Mouse (Mus musculus) gastrocnemius, adult 18-20 months (tissue): ENCODE data around the gene Asic1. TPM values are rescaled to one million over a fixed set of nuclear protein-coding genes. Genes with fewer than 3 reads are reported as not detected.
A peak's percentile ranks its signal among the peaks of the same experiment; 100 is the strongest.
"Not testable (repeated sequence)": the region's sequence is repeated elsewhere in the genome, so short reads cannot be mapped to it uniquely, and the experiment has no call there.

ENCODE experiments used
- DNase-seq: peaks from one replicate; pipeline ENCODE4 v3.0.0; 2021; ENCODE audit warnings: low spot score
- total RNA-seq, 2 experiments: library from RNA; stranded (reverse); gene quantifications; 2 replicates each; pipeline ENCODE4 v1.2.3; 2021

Gene Asic1
- total RNA-seq, 2 experiments from 2014 or later, result 0.11 TPM; not detected in 1

DNA sequence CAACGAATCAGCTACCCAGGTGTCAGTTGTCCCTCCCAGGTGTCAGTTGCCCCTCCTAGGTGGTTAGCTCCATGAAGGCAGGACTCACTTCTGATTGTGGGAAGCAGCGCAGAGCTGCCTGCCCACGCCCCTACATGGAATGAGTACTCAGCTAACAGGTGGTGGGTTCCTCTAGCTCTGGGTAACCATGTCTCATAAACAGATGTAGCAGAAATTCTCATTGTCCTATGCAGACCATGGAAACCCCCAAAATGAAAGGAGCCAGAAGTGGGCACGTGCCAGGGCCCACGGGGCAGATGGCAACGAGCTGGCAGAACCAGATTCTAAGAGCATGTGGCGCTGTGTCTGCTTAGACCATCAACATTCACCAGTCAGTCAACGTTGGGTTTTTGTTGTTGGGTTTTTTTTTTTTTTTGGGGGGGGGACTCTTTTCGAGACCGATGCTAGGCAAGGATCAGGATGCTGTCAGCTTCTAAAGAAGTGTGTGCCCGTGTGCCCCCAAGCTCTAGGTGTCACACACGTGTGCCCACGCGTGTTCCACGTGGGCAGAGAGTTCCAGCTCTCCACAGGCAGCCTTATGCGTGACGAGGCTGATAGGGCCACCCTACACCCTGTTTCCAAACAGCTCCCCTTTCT, 6.1 kb upstream of the Asic1 start:
- DNase-seq, result no peak

DNA sequence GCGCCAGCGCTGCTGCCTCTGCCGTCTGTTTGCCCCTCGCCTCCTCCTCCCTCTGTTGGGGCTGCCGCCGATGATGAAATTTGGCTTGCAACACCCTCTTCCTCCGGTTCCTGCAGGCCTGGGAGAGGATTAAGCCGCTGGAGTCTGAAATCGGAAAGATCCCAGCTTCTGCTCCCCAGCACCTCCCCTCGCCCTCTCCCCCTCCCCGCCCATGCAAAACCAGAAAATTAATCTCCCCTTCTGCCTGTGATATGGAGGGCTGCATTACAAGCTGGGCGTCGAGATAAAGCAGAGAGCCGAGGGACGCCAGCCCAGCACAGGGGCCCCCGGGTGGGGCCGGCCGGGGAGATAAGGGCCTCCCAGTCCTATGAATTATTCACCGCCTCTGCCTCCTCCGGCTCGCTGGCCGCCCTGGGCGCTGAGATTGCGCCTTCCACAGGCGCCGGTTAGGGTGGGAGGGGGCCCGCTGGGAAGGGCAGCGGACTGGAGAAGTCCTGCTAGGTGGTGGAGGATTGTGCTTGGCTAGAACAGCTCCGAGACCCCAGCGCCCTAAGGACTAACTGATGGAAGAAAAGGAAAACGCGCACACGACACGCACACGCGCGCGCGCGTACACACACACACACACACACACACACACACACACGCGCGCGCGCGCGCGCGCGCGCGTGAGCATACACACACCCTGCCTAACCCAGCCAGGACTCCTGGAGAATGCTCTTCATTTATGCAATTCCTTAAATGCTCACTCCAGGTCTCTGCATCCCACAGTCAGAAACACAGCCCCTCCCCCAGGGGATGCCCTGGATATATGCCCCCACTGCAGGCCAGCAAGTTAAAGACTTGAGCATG, 5.3 kb upstream of the Asic1 start:
- DNase-seq, result peak; percentile 30

DNA sequence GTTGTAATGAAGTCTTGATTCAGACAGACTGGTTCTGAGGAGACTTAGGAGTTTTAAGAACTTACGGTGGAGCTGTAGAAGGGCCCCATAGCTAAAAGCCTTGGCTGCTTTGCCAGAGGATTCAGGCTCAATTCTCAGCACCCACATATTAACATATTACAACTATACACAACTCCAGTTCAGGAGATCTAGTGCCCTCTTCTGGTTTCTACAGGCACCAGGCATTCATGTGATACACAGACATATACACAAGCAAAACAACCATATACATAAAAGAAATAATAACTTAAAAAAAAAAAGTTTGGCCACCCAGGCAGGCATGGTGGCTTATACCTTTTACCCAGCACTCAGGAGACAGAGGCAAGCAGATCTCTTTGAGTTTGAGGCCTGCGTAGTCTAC, 2.6 kb upstream of the Asic1 start:
- DNase-seq, result no peak

DNA sequence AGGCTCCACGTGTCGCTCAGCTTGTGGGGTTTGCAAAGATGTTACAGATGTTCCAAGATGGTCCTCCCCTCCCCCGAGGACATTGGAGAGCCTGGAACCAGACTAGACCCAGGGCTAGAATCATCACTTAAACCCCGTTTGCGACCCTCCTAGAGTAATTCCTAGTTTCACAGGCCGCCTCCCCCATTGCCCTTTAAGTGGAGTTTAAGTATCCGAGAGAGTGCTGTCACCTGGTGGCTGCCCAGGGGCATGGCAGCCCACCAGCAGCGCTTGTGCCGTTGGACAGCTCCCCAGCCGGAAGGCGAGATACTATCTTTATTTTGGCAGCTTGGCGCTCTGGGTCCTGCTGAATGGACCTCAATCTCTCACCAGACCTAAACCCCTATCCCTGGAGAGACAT, 1.3 kb upstream of the Asic1 start:
- DNase-seq, result peak; percentile 70

DNA sequence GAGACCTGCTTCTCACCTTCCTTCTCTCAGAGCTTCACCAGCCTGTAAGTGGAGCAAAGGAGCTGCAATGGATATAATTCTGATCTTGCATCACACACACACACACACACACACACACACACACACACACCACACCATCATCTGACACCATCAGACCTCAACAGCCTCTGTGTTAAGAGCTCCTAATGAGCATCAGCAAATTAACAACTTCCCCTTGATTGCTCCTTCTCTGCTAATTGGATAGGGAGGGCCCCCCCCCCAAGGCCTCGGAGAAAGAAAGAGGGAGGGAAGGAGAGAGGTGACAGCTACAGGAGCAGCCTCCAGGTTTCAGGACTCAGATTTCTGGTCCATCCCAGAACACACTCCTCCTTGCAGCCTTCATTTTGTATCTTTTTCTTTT, 776 bp upstream of the Asic1 start:
- DNase-seq, result no peak

DNA sequence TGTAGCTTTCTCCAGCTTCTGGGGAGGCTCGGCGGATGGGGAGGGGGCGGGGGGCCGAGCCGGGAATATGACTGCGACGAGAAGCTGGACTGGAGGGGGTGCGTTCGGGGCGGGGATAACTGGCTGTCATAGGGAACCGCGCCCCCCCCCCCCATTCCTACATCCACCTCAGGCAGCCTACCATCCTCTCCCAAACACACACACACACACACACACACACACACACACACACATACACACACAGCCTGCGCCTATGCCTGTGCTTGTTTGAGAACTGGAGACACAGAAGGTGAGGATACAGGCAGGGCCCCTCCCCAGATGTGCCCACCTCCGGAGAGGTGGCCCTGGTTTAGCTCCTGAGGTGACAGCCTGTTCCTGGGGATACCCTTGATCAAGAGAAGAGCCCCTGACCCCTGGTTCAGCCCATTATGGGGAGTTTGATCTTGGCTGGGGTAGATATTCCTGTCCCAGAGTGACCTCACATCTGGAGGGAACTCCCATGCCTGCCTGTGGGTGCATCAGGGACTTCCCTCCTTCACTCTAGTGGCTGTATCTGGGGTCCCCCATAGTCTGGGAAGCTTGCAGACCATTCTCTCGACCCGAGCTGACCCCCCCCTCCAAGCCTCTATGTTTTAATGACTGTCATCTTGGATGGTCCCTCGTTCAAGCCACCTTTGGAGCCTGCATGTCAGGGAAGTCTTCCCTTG, 949 bp downstream of the Asic1 start:
- DNase-seq, result no peak

DNA sequence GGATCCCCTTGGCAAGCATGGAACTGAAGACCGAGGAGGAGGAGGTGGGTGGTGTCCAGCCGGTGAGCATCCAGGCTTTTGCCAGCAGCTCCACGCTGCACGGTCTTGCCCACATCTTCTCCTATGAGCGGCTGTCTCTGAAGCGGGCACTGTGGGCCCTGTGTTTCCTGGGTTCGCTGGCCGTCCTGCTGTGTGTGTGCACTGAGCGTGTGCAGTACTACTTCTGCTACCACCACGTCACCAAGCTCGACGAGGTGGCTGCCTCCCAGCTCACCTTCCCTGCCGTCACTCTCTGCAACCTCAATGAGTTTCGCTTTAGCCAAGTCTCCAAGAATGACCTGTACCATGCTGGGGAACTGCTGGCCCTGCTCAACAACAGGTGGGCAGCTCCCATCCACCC, 1.6 kb downstream of the Asic1 start:
- no peak for DNase-seq

DNA sequence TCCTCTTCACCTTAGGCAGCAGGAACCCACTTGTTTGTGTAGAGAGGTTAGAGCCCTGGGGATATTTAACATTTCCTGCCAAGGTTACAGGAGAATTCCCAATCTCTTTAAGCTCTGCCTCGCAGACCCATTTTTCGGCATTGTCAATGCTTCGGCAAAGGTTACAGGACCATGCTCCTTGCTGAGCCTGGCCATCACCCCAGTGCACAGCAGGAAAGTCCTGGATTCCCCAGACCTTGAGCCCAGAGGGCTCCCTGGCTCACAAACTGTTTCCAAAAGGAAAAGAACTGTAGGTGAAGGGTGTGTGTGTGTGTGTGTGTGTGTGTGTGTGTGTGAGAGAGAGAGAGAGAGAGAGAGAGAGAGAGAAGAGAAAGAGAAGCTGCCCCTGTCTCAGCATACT, 4.7 kb downstream of the Asic1 start:
- no peak for DNase-seq

DNA sequence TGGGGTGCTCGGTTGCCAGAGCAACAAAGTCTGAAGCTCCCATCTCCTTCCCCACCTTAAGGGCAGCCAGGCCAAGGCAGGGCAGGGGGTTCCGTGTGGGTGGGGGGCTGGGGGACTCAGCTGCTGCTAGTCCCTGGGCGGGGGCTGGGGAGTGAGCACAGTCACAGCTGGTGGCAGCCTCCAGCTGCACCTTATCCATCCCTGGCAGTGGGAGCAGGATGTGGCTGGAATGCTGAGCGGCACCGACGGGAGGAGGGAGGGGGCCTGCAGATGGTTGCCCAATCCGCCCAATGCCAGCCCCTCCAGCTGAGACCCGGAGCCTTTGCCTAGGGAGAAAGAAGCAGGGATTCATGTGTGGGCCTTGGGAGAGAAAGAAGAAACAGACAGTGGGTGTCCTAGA, 6.9 kb downstream of the Asic1 start:
- no peak for DNase-seq

DNA sequence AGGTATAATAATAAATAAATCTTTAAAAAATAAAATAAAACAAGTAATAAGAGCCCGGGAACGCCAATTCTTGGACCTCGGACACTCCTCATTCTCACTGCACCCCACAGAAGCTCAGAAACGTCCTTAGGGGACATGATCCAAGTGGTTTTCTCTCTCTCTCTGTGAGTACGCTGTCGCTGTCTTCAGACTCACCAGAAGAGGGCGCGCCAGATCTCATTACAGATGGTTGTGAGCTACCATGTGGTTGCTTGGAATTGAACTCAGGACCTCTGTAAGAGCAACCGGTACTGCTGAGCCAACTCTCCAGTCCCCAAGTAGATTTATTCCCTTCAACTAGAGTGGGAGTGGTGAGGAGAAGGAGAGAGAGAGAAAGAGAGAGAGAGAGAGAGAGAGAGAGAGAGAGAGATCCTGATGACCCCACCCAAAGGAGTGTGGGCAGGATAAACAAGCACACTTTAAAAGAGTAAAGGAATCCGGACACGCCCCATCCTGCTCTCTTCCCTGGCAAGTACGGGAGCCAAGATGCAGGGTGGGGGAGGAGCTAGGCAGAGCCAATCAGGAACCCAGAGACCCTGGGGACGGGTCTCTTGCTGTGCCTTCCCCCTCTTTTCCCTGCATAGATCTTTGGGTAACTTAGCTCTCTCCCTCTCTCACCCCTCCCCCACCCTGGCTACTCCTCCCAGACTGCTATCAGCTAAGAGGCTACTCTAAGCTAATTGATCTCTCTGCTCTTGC, 8.1 kb downstream of the Asic1 start:
- DNase-seq, result no peak

DNA sequence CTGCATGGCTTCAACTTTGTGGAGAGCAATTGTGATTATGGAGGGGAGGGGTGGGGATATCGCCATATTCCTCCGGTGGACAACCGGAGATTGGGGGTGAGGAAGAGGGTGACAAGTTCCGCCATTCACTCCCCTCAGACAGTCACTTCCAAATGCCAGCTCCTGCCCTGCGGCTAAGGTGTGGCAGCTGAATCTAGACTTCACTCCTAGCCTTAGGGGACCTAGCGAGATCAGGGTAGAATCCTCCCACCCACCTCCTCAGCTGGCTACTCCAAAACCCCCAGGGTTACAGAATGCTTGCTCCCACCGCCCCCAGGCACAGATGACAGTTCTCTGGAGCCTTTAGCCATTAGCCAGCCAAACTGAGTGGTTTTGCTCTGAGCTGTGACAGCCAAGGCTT, 8.8 kb downstream of the Asic1 start:
- DNase-seq, result no peak

DNA sequence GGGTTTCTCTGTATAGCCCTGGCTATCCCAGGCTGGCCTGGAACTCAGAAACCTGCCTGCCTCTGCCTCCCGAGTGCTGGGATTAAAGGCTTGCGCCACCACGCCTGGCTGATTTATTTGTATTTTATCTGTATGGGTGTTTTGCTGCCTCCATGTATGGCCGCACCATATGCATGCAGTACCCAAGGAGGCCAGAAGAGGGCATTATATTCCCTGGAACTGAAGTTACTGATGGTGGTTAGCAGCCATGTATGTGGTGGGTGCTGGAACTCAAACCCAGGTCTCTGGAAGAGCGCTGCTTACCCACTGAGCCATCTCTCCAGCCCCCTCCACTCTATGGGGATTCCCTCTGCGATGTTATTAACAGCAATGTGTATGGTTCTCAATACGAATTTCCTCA, 12.7 kb downstream of the Asic1 start:
- DNase-seq, result no peak

DNA sequence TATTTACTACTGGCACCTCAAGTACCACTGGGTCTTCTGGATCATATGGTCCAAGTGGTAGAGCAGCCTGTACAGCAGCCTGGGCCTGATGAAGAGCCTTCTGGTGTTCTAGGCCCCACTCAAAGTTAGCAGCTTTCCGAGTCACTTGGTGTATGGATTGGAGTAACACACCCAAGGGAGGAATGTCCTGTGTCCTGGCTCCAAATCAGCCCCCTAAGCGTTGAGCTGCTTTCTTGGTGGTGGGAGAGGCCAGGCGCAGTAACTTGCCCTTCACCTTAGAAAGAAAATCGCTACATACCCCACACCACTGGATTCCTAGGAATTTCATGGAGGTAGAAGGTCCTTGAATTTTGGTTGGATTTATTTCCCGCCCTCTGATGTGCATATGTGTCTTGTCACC, 14.0 kb downstream of the Asic1 start:
- no peak for DNase-seq

DNA sequence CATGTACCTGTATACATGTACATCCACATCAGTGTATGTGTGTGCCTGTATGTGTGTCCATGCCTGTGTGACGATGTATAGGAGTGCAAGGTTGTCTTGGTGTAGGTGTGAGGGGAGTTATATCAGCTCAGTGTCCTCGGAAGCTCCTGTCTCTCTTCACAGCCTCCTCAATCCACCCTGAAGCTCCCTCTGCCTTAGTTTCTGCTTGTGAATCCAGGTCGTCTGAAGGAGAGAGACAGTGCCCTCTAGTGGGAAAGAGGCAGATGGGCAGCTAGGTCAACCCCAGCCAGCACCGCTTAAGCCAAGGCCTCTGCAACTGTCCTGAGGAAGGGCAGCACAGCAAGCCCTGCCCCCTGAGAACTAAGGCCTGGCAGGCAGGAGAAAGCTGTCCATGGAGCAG, 18.5 kb downstream of the Asic1 start:
- DNase-seq, result peak; percentile 43

DNA sequence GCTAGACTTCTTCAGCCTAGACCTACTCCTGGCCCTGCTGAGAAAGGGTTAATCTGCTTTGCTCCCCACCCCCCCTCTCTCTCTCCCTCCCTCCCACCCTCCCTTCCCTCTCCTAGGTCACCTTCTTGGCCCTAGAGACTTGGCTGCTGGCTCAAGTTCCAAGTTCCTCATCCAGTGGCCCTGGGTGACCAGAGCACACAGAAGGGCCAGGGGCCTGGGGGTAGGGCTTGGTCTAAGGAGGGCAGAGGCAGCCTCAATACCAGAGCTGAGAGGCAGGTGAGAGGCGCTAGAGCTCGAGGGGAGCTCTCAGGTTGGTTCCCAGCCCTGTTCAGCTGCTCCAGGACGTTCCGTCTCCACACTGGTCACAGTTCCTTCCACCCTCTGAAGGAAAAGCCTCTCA, 20.8 kb downstream of the Asic1 start:
- no peak for DNase-seq

DNA sequence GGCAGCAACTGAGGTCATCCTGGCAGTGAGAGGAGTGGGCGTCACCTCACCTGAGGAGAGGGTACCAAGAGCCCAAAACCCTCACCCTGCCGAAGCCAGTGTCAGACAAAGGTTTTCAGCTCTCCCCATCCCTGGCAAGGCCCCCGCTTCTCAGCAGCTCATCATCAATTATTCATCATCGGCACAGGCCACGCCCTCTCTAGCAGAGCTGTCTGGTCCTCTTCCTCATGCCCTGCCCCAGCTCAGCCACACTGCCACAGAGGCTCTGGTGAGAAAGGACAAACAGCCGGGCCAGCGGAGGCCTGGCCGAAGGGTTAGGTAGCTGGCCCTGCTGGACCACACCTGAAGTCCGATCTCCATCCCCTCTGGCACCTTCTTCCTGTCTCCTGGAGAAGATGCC, 21.8 kb downstream of the Asic1 start:
- no peak for DNase-seq

DNA sequence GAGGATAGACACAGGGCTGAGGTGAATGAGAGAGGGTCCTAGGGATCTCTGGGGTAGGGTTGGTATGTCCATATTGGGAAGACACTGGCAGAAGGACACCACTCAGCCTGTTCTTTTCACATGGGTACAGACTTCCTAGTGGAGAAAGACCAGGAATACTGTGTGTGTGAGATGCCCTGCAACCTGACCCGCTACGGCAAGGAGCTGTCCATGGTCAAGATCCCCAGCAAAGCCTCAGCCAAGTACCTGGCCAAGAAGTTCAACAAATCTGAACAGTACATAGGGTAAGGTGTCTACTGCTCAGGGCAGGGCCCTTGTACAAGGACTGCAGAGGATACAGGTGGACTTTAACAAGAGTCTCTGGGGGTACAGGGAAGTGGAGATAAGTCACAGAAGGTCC, 27.1 kb downstream of the Asic1 start:
- no peak for DNase-seq

DNA sequence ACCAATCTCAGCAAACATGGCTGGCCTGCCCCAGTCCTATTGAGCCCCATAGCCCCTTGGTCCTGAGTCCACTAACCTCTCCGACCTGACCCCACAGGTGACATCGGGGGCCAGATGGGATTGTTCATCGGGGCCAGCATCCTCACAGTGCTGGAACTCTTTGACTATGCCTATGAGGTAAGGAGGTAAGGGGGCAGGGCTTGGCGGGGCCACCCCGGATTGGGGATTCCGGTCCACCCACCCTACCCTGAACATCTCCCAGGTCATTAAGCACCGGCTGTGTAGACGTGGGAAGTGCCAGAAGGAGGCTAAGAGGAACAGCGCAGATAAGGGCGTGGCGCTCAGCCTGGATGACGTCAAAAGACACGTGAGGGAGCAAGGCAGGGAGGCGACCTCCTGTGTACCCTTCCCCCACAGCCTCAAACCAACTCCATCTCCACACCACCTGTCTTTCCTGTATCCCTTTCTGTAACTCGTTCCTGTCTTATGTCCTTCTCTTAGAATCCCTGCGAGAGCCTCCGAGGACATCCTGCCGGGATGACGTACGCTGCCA, 28.4 kb downstream of the Asic1 start:
- no peak for DNase-seq

DNA sequence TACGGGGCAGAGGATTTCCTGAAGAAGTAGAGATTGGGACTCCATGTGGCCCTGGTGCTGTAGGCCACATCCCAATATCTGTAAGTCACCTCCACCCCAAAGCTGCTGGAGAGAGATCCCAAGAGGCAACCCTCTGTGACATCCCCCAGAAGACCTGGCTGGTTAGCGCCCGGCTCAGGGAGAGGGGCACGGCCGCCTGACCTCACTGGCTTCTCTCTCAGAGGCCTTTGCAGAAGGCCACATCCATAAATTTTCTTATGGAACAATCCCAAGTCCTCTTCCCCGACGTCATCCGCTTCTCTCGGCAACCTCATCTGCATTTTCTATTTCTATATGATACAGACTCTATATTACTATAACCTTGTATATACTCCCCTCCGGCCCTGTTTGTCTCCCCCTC, 29.5 kb downstream of the Asic1 start:
- no peak for DNase-seq

DNA sequence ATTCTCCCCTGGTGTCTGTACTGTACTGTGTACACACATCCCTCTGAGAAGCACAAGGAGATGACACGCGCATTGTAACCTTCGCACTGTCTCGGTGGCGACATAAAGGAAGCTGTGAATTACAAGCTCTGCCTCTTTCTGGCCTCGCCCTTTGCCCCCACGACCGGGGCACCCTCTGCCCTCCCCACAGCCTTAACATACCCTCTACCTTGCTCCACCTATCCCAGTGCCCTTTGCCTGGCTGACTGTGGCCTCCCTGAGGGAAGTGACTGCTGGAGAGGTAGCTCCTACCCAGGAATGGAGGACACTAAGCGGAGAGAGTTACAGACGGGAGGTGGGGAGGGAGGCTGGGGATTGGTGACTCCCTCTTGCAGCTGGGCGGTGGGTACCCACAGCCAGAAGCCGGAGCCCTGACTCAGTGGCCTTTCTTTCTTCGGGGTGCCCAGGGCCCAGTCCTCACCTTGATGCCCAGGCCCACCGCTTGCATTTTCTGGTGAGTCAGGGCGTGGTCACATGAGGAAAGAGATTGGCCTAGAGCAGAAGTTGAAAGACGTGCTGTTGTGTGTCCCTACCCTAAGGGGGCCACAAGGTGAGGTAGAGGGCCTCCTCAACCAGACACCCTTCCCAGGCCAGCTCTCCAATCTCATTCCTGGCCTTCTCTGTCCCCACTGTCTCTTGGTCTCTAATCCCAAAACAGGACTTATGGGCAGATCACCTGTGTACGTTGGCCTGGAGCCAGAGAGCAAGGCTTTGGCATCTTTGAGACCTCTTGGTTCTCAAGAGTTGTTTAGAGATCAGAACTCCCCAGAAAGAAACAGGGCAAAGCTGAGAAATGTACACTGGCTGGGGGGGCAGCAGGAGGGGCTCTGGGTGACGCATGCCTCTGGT, 30.3 kb downstream of the Asic1 start:
- DNase-seq, result no peak

DNA sequence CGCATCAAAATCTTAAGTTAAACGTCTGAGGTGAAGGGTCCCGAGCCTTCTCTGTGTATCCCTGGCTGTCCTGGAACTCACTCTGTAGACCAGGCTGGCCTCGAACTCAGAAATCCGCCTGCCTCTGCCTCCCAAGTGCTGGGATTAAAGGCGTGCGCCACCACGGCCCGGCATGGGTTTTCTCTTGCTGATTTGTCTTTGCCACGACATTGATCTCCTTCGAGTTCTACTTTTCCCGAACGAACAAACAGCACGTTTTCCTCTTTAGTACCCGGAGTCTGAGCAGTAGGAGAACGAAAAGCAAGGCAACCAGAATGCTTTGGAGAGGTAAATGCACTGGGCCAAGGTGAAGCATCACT, 31.5 kb downstream of the Asic1 start:
- not testable (repeated sequence) for DNase-seq
